Mouse (Mus musculus): ENCODE measurements around the gene Samd13. TPM values are rescaled to one million over a fixed set of nuclear protein-coding genes. Genes with fewer than 3 reads are reported as not detected.

Gene Samd13
- polyA plus RNA-seq, 1 experiment from 2014 or later = 0.31 TPM

DNA sequence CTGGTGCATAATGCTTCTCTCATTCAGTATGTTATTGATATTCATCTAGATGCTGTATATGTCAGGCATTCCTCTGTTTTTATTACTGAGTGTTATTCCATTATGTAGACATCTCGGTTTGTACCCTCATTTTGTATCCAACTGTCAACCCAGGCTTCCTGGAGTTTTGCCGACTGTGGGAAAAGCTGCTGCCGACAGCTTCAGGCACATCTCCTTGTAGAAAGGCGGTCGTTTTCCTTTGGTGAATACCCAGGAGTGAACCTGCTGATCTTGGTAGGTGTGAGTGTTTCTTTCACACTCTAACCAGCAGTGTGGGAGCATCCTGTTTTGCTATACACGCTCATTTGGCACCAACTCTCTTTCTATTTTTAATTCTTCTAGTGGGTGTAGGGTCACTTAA is 24.4 kb downstream of the Samd13 start:
- H3K4me2 ChIP-seq = no peak overlapping the region
- H3K4me3 ChIP-seq = no peak overlapping the region
- H3K27ac ChIP-seq = no peak overlapping the region
- no peaks in the 10 kb centered on the region for H3K4me1 ChIP-seq
- 72% methylated on average over 6 of the region's 6 CpGs for WGBS
- no peak for ATAC-seq (replicated peaks)
- H3K36me3 ChIP-seq (replicated peaks) = no peaks in the 10 kb centered on the region
- H3K27me3 ChIP-seq (replicated peaks) = no peaks in the 10 kb centered on the region
- H3K9me3 ChIP-seq = no peaks in the 10 kb centered on the region
- H3K9ac ChIP-seq = no peak overlapping the region

DNA sequence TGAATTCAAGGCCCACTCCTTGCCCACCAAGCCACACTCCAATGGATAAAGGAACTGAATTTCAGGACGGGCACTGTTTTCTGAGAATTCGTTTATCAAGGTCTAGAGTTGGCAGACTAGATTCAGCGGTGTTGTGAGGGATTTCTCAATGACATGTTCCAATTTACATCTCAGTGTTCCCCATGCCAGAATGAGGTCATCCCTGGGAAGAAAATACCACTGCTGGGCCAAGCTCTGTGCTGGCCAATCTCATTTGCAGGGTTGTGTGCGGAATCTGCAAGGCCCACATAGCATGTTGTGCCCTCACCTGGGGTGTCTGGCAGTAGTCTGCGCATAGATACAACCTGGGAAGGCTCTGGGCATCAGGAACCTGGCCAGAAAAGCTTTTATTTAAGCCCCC is 26.1 kb downstream of the Samd13 start:
- Histone ChIP-seq H3K4me1 (no peaks in the 10 kb centered on the region), H3K9me3 (no peaks in the 10 kb centered on the region), H3K4me3 (no peak overlapping the region), H3K9ac (no peak overlapping the region), H3K27ac (no peak overlapping the region), H3K4me2 (no peak overlapping the region), H3K36me3 (replicated peaks) (no peaks in the 10 kb centered on the region), H3K27me3 (replicated peaks) (no peaks in the 10 kb centered on the region)
- no peak for ATAC-seq (replicated peaks)
- WGBS = 83% methylated on average over 5 of the region's 5 CpGs

DNA sequence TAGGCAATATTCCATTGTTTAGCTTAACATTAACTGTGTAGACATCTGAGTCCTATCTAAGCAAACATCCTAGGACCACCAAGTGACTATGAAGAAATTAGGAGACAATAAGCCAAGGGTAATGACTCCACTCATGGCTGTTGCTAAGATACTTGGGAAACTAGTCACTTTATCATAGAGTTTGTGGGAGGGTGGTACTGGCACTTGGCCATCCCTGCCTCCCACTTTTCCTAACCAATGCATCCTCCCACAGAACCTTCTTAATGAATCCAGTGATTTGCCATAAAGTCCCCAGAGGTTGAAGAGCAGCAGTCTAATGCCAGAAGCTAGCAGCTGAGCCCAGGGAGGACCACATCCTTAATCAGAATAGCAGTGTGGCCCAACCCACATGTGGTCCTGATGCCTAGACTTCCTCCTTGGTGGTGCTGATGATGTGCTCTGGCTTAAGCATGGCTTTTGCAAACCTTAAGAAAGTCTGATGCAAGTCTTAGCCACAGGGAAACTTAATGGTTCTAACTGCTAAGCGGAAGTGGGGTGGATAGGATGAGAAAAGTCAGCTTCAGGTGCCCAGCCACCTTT is 27.2 kb downstream of the Samd13 start:
- Histone ChIP-seq H3K9me3 (no peaks in the 10 kb centered on the region), H3K4me3 (no peak overlapping the region), H3K36me3 (replicated peaks) (no peaks in the 10 kb centered on the region), H3K4me1 (no peaks in the 10 kb centered on the region), H3K27ac (no peak overlapping the region), H3K4me2 (no peak overlapping the region), H3K9ac (no peak overlapping the region), H3K27me3 (replicated peaks) (no peaks in the 10 kb centered on the region)
- no peak for ATAC-seq (replicated peaks)
- WGBS = 88% methylated on average over 1 of the region's 1 CpGs

DNA sequence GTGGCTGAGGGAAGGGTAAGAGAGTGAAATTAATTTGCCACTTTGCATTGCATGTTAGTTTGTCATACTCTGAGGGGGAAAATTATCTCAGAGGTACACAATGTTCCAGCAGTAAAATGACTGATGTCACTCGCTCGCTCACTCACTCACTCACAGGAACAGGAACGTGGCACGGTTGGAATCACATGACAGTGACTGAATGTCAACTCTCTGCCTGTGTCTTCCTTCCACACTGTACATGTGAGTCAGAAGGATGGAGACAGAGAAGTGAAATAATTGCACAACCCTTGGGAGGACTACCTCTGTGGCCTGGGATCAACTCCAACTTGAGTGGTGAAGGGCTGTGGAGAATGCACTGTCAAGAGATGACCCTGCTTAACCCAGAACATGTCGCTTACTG is 28.0 kb downstream of the Samd13 start:
- no peaks in the 10 kb centered on the region for H3K4me1 ChIP-seq
- H3K9ac ChIP-seq = no peak overlapping the region
- no peaks in the 10 kb centered on the region for H3K27me3 ChIP-seq (replicated peaks)
- 94% methylated on average over 5 of the region's 5 CpGs for WGBS
- no peaks in the 10 kb centered on the region for H3K9me3 ChIP-seq
- no peaks in the 10 kb centered on the region for H3K36me3 ChIP-seq (replicated peaks)
- H3K4me2 ChIP-seq = no peak overlapping the region
- ATAC-seq (replicated peaks) = no peak
- H3K4me3 ChIP-seq = no peak overlapping the region
- no peak overlapping the region for H3K27ac ChIP-seq

DNA sequence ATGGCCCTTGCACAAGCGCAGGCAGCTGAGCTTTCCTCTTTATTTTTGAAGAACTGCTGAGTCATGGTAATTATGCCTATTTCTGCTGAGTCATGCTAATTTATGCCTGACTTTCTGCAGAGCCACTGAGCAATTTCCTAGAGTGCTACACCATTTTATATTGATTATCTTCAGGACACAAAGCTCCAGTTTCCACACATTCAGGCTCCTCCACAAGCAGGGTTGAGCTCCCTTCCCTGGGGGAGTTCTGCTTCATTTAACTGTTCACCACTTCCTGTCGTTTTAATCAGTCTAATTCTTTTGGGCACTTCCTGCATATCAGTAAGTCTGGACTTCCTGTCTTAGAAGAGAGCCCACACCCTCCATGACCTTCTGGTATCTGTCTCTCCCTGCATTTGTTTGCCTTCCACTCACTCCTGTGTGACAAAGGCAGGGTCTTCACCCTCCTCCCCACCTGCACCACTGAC is 30.2 kb downstream of the Samd13 start:
- WGBS = 71% methylated on average over 2 of the region's 2 CpGs
- no peak for ATAC-seq (replicated peaks)

DNA sequence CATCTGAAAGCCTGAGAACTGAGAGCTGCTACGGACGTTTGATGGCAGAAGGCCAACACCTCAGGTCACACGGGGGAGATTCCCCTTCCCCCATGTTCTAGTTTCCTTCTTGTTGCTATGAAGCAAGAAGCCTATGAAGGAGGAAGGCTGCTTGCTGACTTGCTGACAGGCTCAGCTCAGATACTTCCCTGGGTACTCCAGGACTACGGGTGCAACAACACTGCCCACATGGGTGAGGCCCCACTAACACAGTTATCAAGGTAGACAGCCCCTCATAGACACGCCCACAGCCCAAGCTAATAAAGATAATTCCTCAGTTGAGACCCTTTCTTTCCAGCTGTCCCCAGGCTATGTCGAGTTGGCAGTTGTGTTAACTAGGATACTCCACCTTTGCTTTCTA is 31.7 kb downstream of the Samd13 start:
- no peaks in the 10 kb centered on the region for H3K4me1 ChIP-seq
- H3K9me3 ChIP-seq = no peaks in the 10 kb centered on the region
- H3K27ac ChIP-seq = no peak overlapping the region
- no peak for ATAC-seq (replicated peaks)
- WGBS = 72% methylated on average over 6 of the region's 6 CpGs
- no peak overlapping the region for H3K9ac ChIP-seq
- H3K4me2 ChIP-seq = no peak overlapping the region
- H3K36me3 ChIP-seq (replicated peaks) = no peaks in the 10 kb centered on the region
- H3K4me3 ChIP-seq = no peak overlapping the region
- no peaks in the 10 kb centered on the region for H3K27me3 ChIP-seq (replicated peaks)

More for the DNA sequence above, 30.2 kb downstream of the Samd13 start:
- Histone ChIP-seq H3K27ac (no peak overlapping the region), H3K27me3 (replicated peaks) (no peaks in the 10 kb centered on the region), H3K4me1 (no peaks in the 10 kb centered on the region), H3K9ac (no peak overlapping the region), H3K9me3 (no peaks in the 10 kb centered on the region), H3K4me3 (no peak overlapping the region), H3K36me3 (replicated peaks) (no peaks in the 10 kb centered on the region), H3K4me2 (no peak overlapping the region)

DNA sequence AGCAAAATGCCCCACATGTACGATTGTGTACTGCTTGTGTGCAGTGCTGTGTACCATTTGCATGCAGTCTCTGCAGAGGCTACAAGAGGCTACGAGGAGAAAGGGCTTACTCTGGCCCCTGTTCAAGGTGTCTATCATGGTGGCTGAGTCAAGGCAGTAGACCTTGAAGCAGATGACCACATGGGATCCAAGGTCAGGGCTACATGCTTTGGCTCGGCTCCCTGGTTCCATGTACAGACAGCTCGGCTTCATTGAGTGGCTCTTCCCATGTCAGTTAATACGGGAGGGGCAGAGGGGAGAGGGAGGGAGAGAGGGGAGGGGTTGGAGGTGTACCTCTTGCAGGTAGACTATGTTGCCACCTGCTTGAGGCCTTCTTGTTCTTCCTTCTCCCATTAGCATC is 33.0 kb downstream of the Samd13 start:
- no peak overlapping the region for H3K4me2 ChIP-seq
- no peaks in the 10 kb centered on the region for H3K36me3 ChIP-seq (replicated peaks)
- ATAC-seq (replicated peaks) = no peak
- H3K9me3 ChIP-seq = no peaks in the 10 kb centered on the region
- H3K27me3 ChIP-seq (replicated peaks) = no peaks in the 10 kb centered on the region
- WGBS = 88% methylated on average over 5 of the region's 5 CpGs
- no peak overlapping the region for H3K9ac ChIP-seq
- no peak overlapping the region for H3K4me3 ChIP-seq
- no peak overlapping the region for H3K27ac ChIP-seq
- H3K4me1 ChIP-seq = no peaks in the 10 kb centered on the region

DNA sequence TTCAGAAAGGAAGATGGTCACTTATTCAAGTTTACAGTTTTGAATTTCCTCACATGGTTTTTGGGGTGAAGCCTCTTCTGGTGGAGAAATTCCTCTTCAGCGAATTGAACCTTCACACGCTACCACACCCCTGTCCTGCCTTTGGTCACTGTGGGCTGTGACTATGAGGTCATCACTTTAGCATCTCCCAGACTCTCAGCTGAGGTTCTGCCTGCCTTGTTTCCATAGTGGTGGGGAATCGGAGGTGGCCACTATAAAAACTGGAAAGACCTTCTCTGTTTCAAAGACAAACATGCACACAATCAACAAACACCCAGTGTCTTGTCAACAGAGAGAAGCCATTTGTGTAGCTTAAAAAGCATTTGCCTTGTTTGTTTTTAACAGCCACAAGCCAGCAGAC is 34.2 kb downstream of the Samd13 start, which contains the start of gene 4930503B20Rik:
TSS of gene 4930503B20Rik (minus strand) at position 101 of the 400 bp plus-strand sequence.
- H3K27ac ChIP-seq = no peak within 1 kb of the TSS
- H3K36me3 ChIP-seq (replicated peaks) = no peaks in the 10 kb centered on the region
- no peaks in the 10 kb centered on the region for H3K4me1 ChIP-seq
- no peak within 1 kb of the TSS for H3K9ac ChIP-seq
- H3K4me3 ChIP-seq = no peak within 1 kb of the TSS
- 89% methylated on average over 3 of the region's 3 CpGs for WGBS
- H3K4me2 ChIP-seq = no peak within 1 kb of the TSS
- H3K27me3 ChIP-seq (replicated peaks) = no peaks in the 10 kb centered on the region
- H3K9me3 ChIP-seq = no peaks in the 10 kb centered on the region
- no peak for ATAC-seq (replicated peaks)

DNA sequence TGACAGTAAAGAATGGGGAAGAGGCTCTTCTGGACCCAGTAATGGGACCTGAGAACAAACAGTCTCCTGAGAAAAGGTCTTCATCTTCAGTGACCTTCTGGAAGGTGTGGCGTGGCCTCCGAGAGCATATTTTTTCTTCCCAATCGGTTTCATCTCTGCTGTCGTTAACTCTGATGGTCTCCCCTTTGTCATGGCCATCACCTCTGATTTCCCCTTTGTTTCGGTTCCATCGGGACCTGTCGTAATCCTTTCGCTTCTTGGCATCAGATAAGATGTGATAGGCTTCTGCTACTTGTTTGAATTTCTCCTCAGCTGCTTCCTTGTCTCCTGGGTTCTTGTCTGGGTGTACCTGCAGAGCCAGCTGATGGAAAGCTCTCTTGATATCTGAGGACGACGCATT is 34.7 kb downstream of the Samd13 start:
- no peak overlapping the region for H3K9ac ChIP-seq
- no peak overlapping the region for H3K27ac ChIP-seq
- 92% methylated on average over 10 of the region's 10 CpGs for WGBS
- no peak for ATAC-seq (replicated peaks)
- H3K27me3 ChIP-seq (replicated peaks) = no peaks in the 10 kb centered on the region
- H3K4me2 ChIP-seq = no peak overlapping the region
- H3K9me3 ChIP-seq = no peaks in the 10 kb centered on the region
- no peak overlapping the region for H3K4me3 ChIP-seq
- no peaks in the 10 kb centered on the region for H3K36me3 ChIP-seq (replicated peaks)
- H3K4me1 ChIP-seq = no peaks in the 10 kb centered on the region

DNA sequence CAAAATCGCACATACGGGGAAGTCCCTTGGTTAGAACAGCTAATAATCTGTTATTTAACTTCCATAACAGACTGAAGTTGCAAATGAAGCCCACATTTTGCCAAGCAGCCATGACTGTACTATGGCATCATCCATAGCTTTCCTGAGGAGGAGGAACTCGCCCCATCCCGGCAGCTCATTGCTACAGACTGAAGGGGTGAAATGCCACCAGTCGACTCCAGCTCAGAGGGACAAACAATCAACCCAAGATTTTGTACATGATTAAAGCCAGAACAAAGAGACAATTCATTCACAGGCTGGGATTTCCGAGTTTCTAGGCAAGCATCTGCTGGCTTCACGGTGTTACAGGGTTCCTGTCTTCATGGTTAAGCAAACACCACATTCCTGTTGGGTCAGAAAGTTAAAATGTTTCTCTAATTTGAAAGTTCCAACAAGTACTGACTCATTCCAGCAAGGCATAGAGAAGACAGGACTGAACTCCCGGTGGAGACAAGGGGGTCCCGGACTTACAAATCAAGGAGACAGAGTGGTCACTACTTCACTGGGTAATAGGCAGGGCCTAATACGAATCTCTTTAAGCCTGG is 36.0 kb downstream of the Samd13 start:
- 76% methylated on average over 10 of the region's 10 CpGs for WGBS
- no peak overlapping the region for H3K4me2 ChIP-seq
- H3K27ac ChIP-seq = no peak overlapping the region
- H3K4me3 ChIP-seq = no peak overlapping the region
- H3K9ac ChIP-seq = no peak overlapping the region
- no peaks in the 10 kb centered on the region for H3K4me1 ChIP-seq
- H3K9me3 ChIP-seq = no peaks in the 10 kb centered on the region
- no peak for ATAC-seq (replicated peaks)
- no peaks in the 10 kb centered on the region for H3K36me3 ChIP-seq (replicated peaks)
- H3K27me3 ChIP-seq (replicated peaks) = no peaks in the 10 kb centered on the region

DNA sequence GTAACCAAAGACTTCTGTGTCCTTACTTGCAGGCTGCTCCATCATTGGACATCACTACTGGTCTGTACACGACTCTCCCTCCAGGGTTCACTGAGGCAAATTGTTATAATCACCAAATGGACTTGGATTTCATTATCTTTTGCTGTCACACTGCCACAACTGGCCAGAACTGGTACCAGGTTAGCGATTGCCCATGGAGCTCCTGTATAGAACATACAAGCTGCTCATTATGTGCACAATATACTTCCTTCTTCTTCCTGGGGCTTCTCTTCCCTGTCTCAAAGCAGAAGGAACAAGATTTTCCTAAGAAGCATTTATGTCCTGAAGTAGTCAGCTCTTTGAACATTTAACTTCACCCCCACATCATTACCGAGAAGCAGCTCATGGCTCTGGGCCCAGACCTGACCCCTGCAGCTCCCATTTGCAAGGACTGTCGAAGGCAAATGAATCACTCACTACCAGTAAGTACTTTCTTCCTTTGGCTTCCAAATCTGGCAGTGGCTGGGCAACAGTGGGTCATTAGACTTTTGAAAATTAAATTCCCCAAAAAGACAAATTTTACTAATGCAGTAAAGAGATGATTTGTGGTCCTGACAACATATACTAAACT is 43.5 kb downstream of the Samd13 start:
- no peak overlapping the region for H3K4me2 ChIP-seq
- ATAC-seq (replicated peaks) = no peak
- no peaks in the 10 kb centered on the region for H3K9me3 ChIP-seq
- no peak overlapping the region for H3K9ac ChIP-seq
- no peaks in the 10 kb centered on the region for H3K27me3 ChIP-seq (replicated peaks)
- H3K4me1 ChIP-seq = no peaks in the 10 kb centered on the region
- H3K27ac ChIP-seq = no peak overlapping the region
- no peak overlapping the region for H3K4me3 ChIP-seq
- WGBS = 54% methylated on average over 4 of the region's 4 CpGs
- no peaks in the 10 kb centered on the region for H3K36me3 ChIP-seq (replicated peaks)

DNA sequence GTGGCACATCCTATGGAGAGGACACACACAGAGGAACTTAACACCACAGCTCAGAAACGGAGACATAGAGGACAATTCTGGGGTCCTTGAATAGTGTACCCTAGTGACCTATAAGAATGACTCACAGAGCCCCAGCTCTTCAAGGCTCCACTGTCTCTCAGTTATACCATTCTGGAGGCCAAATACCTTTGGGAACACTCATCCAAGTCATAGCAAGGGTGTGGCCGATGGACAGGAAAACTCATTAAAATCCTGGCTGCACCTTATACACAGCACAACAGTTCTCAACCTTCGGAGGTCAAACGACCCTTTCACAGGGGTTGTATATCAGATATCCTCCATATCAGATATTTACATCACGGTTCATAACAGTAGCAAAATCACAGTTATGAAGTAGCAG is 52.9 kb downstream of the Samd13 start:
- Histone ChIP-seq H3K27ac (no peak overlapping the region), H3K4me2 (no peak overlapping the region), H3K27me3 (replicated peaks) (no peaks in the 10 kb centered on the region), H3K9me3 (no peaks in the 10 kb centered on the region), H3K4me3 (no peak overlapping the region), H3K4me1 (no peaks in the 10 kb centered on the region), H3K9ac (no peak overlapping the region), H3K36me3 (replicated peaks) (no peaks in the 10 kb centered on the region)
- 91% methylated on average over 5 of the region's 5 CpGs for WGBS
- ATAC-seq (replicated peaks) = no peak
